Mouse (Mus musculus) G1E (cell line): ENCODE data around the gene Prr7. TPM values are rescaled to one million over a fixed set of nuclear protein-coding genes. Genes with fewer than 3 reads are reported as not detected.

Experiments
- ATAC-seq: 2 replicates; pipeline ENCODE4 v1.8.0; 2016; ENCODE audit warnings: mild to moderate bottlenecking; ENCODE audit not compliant: insufficient number of reproducible peaks, poor library complexity, low FRiP score, severe bottlenecking; ENCODE audit errors: extremely low read depth
- DNase-seq: peaks from one replicate; pipeline ENCODE4 v3.0.0; 2012; ENCODE audit warnings: low spot score
- H3K27me3 ChIP-seq: 2 replicates; pipeline ENCODE4 v1.6.1; 2012; ENCODE audit warnings: mild to moderate bottlenecking, low read length, inconsistent platforms; ENCODE audit not compliant: insufficient read depth
- H3K36me3 ChIP-seq: replicated peaks from 2 replicates; pipeline ENCODE3; 2012; ENCODE audit warnings: mild to moderate bottlenecking, inconsistent platforms
- H3K4me1 ChIP-seq: 2 replicates; pipeline ENCODE4 v1.6.1; 2012; ENCODE audit warnings: low read depth, low read length, inconsistent platforms, mixed read lengths; ENCODE audit not compliant: insufficient read depth
- H3K4me3 ChIP-seq: 2 replicates; pipeline ENCODE4 v1.5.1; 2012; ENCODE audit warnings: low read depth, mild to moderate bottlenecking, inconsistent platforms, low read length, moderate library complexity, mixed read lengths
- H3K9me3 ChIP-seq: replicated peaks from 2 replicates; pipeline ENCODE4 v1.6.1; 2012; ENCODE audit warnings: inconsistent platforms
- CTCF ChIP-seq: IDR thresholded peaks from 2 replicates; pipeline ENCODE4 v1.5.1; 2012; ENCODE audit warnings: low read depth, low read length, inconsistent platforms, mixed read lengths
- GATA1 ChIP-seq: IDR thresholded peaks from 2 replicates; pipeline ENCODE4 v1.6.1; 2012; ENCODE audit warnings: borderline replicate concordance, low read length, inconsistent platforms, mixed read lengths
- GATA2 ChIP-seq: IDR thresholded peaks from 2 replicates; pipeline ENCODE4 v1.6.1; 2012; ENCODE audit warnings: low read depth, low read length, inconsistent platforms, borderline replicate concordance
- POLR2AphosphoS5 ChIP-seq: IDR thresholded peaks from 2 replicates; pipeline ENCODE4 v1.6.1; 2012; ENCODE audit warnings: low read depth, low read length, inconsistent platforms; ENCODE audit not compliant: insufficient replicate concordance
- TAL1 ChIP-seq: conservative IDR thresholded peaks from 2 replicates; pipeline ENCODE4 v1.6.1; 2012; ENCODE audit warnings: low read depth, low read length, inconsistent platforms, mixed read lengths
- polyA plus RNA-seq: library from polyadenylated mRNA; stranded (reverse); fragments of >175 nt; gene quantifications from 2 replicates; pipeline ENCODE4 v1.2.3, GENCODE M21; 2012
- total RNA-seq, 2 experiments: library from RNA; stranded (forward) in 1 of 2; stranded (reverse) in 1 of 2; fragments of 200-1000 nt in 1 of 2; fragments of >200 nt in 1 of 2; fragmentation: Nextera tagmentation in 1 of 2; gene quantifications; 2 replicates each; pipeline ENCODE4 v1.2.3; 2014 to 2017

Prr7 gene
- total RNA-seq (2014; fragmentation: Nextera tagmentation) (0.53 TPM in 1 of 2 replicates, not detected in the other), total RNA-seq (2017) (0.44 and 1.6 TPM in 2 replicates), polyA plus RNA-seq (1.6 and 2.7 TPM in 2 replicates)

- ATAC-seq = no peak
- no peak for TF ChIP-seq GATA2
- TF ChIP-seq GATA1 = no peak
- no peak for TF ChIP-seq CTCF
- no peak for TF ChIP-seq TAL1
- TF ChIP-seq POLR2AphosphoS5 = no peak
- H3K9me3 ChIP-seq = no peaks in the 10 kb centered on the region
- peaks cover 61% of the 10 kb centered on the region for H3K36me3 ChIP-seq
- H3K4me1 ChIP-seq = peaks cover 19% of the 10 kb centered on the region
- no peak within 1 kb of the TSS; the same call in 1 of the 2 replicates for H3K4me3 ChIP-seq
- peaks cover 1% of the 10 kb centered on the region; the same call in 1 of the 2 replicates for H3K27me3 ChIP-seq
- no peak for DNase-seq
These were observed at the start of gene Prr7 for GRCm38 (mm10) chr13:55464027-55464884. Gene Prr7, plus strand, starts transcription at chr13:55464267.

- no peak for ATAC-seq
- peaks cover 5% of the 10 kb centered on the region for H3K9me3 ChIP-seq
- peak within 1 kb of the TSS; percentile 12; the same call in 1 of the 2 replicates for H3K4me3 ChIP-seq
These were observed 49.2 kb upstream of the Prr7 start, which contains the start of gene Pfn3 for GRCm38 (mm10) chr13:55414743-55415380. Gene Pfn3, minus strand, starts transcription at chr13:55415232.

GRCm38 (mm10) chr13:55418004-55418403 is 46.1 kb upstream of the Prr7 start:
- Histone ChIP-seq H3K9me3 (peaks cover 5% of the 10 kb centered on the region), H3K4me1 (peaks cover 18% of the 10 kb centered on the region), H3K27me3 (peaks cover 33% of the 10 kb centered on the region), H3K36me3 (no peaks in the 10 kb centered on the region), H3K4me3 (0 out of 2 replicates have a peak overlapping the region, but pooled peaks have one; percentile 18)
- TF ChIP-seq CTCF (peak; percentile 62), GATA2 (no peak), TAL1 (no peak), POLR2AphosphoS5 (no peak), GATA1 (no peak)
- DNase-seq = peak; percentile 65
- ATAC-seq = no peak

More at GRCm38 (mm10) chr13:55414743-55415380, 49.2 kb upstream of the Prr7 start, which contains the start of gene Pfn3:
- no peaks in the 10 kb centered on the region for H3K36me3 ChIP-seq
- peaks cover 30% of the 10 kb centered on the region for H3K4me1 ChIP-seq
- peaks cover 33% of the 10 kb centered on the region for H3K27me3 ChIP-seq
- TF ChIP-seq POLR2AphosphoS5 = no peak
- TF ChIP-seq CTCF = no peak
- TF ChIP-seq GATA1 = no peak
- no peak for TF ChIP-seq GATA2
- no peak for TF ChIP-seq TAL1
- no peak for DNase-seq

GRCm38 (mm10) chr13:55419142-55419541 is 44.9 kb upstream of the Prr7 start:
- ATAC-seq (no peak), DNase-seq (no peak)
- Histone ChIP-seq H3K9me3 (peaks cover 5% of the 10 kb centered on the region), H3K4me3 (no peak overlapping the region), H3K4me1 (peaks cover 11% of the 10 kb centered on the region), H3K36me3 (no peaks in the 10 kb centered on the region), H3K27me3 (peaks cover 31% of the 10 kb centered on the region)
- TF ChIP-seq POLR2AphosphoS5 (no peak), TAL1 (no peak), GATA1 (no peak), GATA2 (no peak), CTCF (no peak)

- TF ChIP-seq GATA1 = no peak
- no peak for TF ChIP-seq TAL1
- no peak for TF ChIP-seq POLR2AphosphoS5
- TF ChIP-seq CTCF = no peak
- TF ChIP-seq GATA2 = no peak
These were observed 43.8 kb upstream of the Prr7 start for GRCm38 (mm10) chr13:55420018-55420932.

More at GRCm38 (mm10) chr13:55420018-55420932, 43.8 kb upstream of the Prr7 start:
- Histone ChIP-seq H3K27me3 (peaks cover 27% of the 10 kb centered on the region), H3K9me3 (no peaks in the 10 kb centered on the region), H3K4me3 (no peak overlapping the region), H3K4me1 (peaks cover 5% of the 10 kb centered on the region), H3K36me3 (no peaks in the 10 kb centered on the region)
- ATAC-seq (no peak), DNase-seq (no peak)
